Mouse (Mus musculus): Measurements from ENCODE around the gene Tspan4.

Tspan4 gene

GRCm38 (mm10) chr7:141476981-141477370 lies 1.9 kb downstream of the Tspan4 start:
- DNase-seq (ENCODE audit: low spot score in 2 of 2): no peak

GRCm38 (mm10) chr7:141477578-141478269 lies 2.7 kb downstream of the Tspan4 start:
- no peak for DNase-seq (ENCODE audit: low spot score in 2 of 2)

- DNase-seq (ENCODE audit: low spot score in 2 of 2): no peak
These were observed 3.3 kb downstream of the Tspan4 start for GRCm38 (mm10) chr7:141478270-141478748.

GRCm38 (mm10) chr7:141480842-141481497 lies 5.9 kb downstream of the Tspan4 start:
- DNase-seq (ENCODE audit: low spot score in 2 of 2): peak; percentile 69 to 75

- DNase-seq (ENCODE audit: low spot score in 2 of 2): peak; percentile 51 to 58
These were observed 6.7 kb downstream of the Tspan4 start for GRCm38 (mm10) chr7:141481498-141482401.

GRCm38 (mm10) chr7:141482531-141483024 lies 7.5 kb downstream of the Tspan4 start:
- DNase-seq (ENCODE audit: low spot score in 2 of 2): no peak

- DNase-seq (ENCODE audit: low spot score in 2 of 2): no peak
These were observed 8.1 kb downstream of the Tspan4 start for GRCm38 (mm10) chr7:141483114-141483653.

- no peak for DNase-seq (ENCODE audit: low spot score in 2 of 2)
These were observed 9.4 kb downstream of the Tspan4 start for GRCm38 (mm10) chr7:141484186-141485120.

- no peak for DNase-seq (ENCODE audit: low spot score in 2 of 2)
These were observed 10.1 kb downstream of the Tspan4 start for GRCm38 (mm10) chr7:141485186-141485585.

GRCm38 (mm10) chr7:141485606-141486005 lies 10.6 kb downstream of the Tspan4 start:
- no peak for DNase-seq (ENCODE audit: low spot score in 2 of 2)

- no peak for DNase-seq (ENCODE audit: low spot score in 2 of 2)
These were observed 11.2 kb downstream of the Tspan4 start for GRCm38 (mm10) chr7:141486239-141486638.

GRCm38 (mm10) chr7:141487141-141487540 lies 12.1 kb downstream of the Tspan4 start:
- DNase-seq (ENCODE audit: low spot score in 2 of 2): no peak

- no peak for DNase-seq (ENCODE audit: low spot score in 2 of 2)
These were observed 16.1 kb downstream of the Tspan4 start for GRCm38 (mm10) chr7:141491151-141491550.

GRCm38 (mm10) chr7:141492738-141493137 lies 17.7 kb downstream of the Tspan4 start:
- DNase-seq (ENCODE audit: low spot score in 2 of 2): no peak

GRCm38 (mm10) chr7:141493729-141494128 lies 18.7 kb downstream of the Tspan4 start:
- no peak for DNase-seq (ENCODE audit: low spot score in 2 of 2)

- no peak for DNase-seq (ENCODE audit: low spot score in 2 of 2)
These were observed 20.3 kb downstream of the Tspan4 start for GRCm38 (mm10) chr7:141495379-141495778.

- no peak for DNase-seq (ENCODE audit: low spot score in 2 of 2)
These were observed 20.9 kb downstream of the Tspan4 start for GRCm38 (mm10) chr7:141495940-141496339.

GRCm38 (mm10) chr7:141497600-141497999 lies 22.6 kb downstream of the Tspan4 start:
- no peak for DNase-seq (ENCODE audit: low spot score in 2 of 2)

- DNase-seq (ENCODE audit: low spot score in 2 of 2): no peak
These were observed 26.9 kb downstream of the Tspan4 start for GRCm38 (mm10) chr7:141501820-141502555.

GRCm38 (mm10) chr7:141502556-141502905 lies 27.5 kb downstream of the Tspan4 start:
- no peak for DNase-seq (ENCODE audit: low spot score in 2 of 2)

Measured in natural killer cell, adult 2 months (primary cell).